Mouse (Mus musculus): Measurements from ENCODE around the gene Gprc5a. TPM values are rescaled to one million over a fixed set of nuclear protein-coding genes. Genes with fewer than 3 reads are reported as not detected.

Gene Gprc5a
- polyA plus RNA-seq, 1 experiment, result 34.2 TPM

DNA sequence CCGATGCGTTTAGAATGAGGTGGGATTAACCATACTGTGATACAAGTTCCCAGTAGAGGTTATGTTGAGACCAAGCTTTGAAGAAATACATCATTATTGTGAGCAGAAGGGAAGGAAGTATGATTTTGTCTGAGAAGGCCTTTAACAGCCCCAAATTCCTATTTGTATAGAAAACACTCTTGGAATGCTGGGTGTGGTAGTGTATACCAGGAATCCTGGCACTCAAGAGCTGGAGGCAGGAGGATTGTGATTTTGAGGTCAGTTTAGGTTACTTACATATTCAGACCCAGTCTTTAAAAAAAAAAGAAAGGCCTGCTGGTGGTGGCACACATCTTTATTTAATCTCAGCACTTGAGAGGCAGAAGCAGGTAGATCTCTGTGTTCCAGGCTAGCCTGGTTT is 4.9 kb downstream of the Gprc5a start:
- Histone ChIP-seq H3K79me2 (ENCODE audit: control insufficient read depth, insufficient read depth) (peaks cover 95% of the 10 kb centered on the region), H3K4me3 (ENCODE audit: insufficient read depth, poor library complexity, severe bottlenecking) (no peak overlapping the region), H3K79me3 (ENCODE audit: low read depth) (peaks cover 63% of the 10 kb centered on the region), H3K27me3 (ENCODE audit: control insufficient read depth, insufficient read depth, insufficient read length) (no peaks in the 10 kb centered on the region), H3K36me3 (ENCODE audit: control insufficient read depth, insufficient read depth) (peaks cover 11% of the 10 kb centered on the region), H3ac (ENCODE audit: control insufficient read depth, insufficient read length, low read depth) (no peak overlapping the region)
- no peak for TF ChIP-seq MYOG (IDR thresholded peaks at IDR 0.05; ENCODE audit: control insufficient read depth, extremely low read depth, insufficient read length)
- TF ChIP-seq USF1 (IDR thresholded peaks at IDR 0.05; ENCODE audit: low read depth), result no peak
- TF ChIP-seq FOSL1 (IDR thresholded peaks at IDR 0.05; ENCODE audit: insufficient read depth, low read length, poor library complexity, severe bottlenecking), result no peak
- no peak for TF ChIP-seq CTCF (IDR thresholded peaks at IDR 0.05; ENCODE audit: control insufficient read depth, insufficient read depth, insufficient read length)
- TF ChIP-seq CEBPB (IDR thresholded peaks at IDR 0.05; ENCODE audit: low read depth), result no peak
- TF ChIP-seq MYOD1 (IDR thresholded peaks at IDR 0.05; ENCODE audit: control insufficient read depth, insufficient read length, low read depth), result no peak
- TF ChIP-seq MAX (IDR thresholded peaks at IDR 0.05), result no peak

GRCm38 (mm10) chr6:135074405-135074947 is 9.0 kb downstream of the Gprc5a start:
- Histone ChIP-seq H3K79me3 (ENCODE audit: low read depth) (peaks cover 54% of the 10 kb centered on the region), H3ac (ENCODE audit: control insufficient read depth, insufficient read length, low read depth) (no peak overlapping the region), H3K79me2 (ENCODE audit: control insufficient read depth, insufficient read depth) (peaks cover 93% of the 10 kb centered on the region), H3K36me3 (ENCODE audit: control insufficient read depth, insufficient read depth) (peaks cover 23% of the 10 kb centered on the region), H3K4me3 (ENCODE audit: insufficient read depth, poor library complexity, severe bottlenecking) (no peak overlapping the region), H3K27me3 (ENCODE audit: control insufficient read depth, insufficient read depth, insufficient read length) (no peaks in the 10 kb centered on the region)
- no peak for TF ChIP-seq USF1 (IDR thresholded peaks at IDR 0.05; ENCODE audit: low read depth)
- no peak for TF ChIP-seq CTCF (IDR thresholded peaks at IDR 0.05; ENCODE audit: control insufficient read depth, insufficient read depth, insufficient read length)
- TF ChIP-seq MYOD1 (IDR thresholded peaks at IDR 0.05; ENCODE audit: control insufficient read depth, insufficient read length, low read depth), result no peak
- TF ChIP-seq MYOG (IDR thresholded peaks at IDR 0.05; ENCODE audit: control insufficient read depth, extremely low read depth, insufficient read length), result no peak
- no peak for TF ChIP-seq MAX (IDR thresholded peaks at IDR 0.05)
- TF ChIP-seq FOSL1 (IDR thresholded peaks at IDR 0.05; ENCODE audit: insufficient read depth, low read length, poor library complexity, severe bottlenecking), result no peak
- no peak for TF ChIP-seq CEBPB (IDR thresholded peaks at IDR 0.05; ENCODE audit: low read depth)

GRCm38 (mm10) chr6:135076202-135076601 is 10.8 kb downstream of the Gprc5a start:
- peaks cover 92% of the 10 kb centered on the region for H3K79me2 ChIP-seq (ENCODE audit: control insufficient read depth, insufficient read depth)
- H3ac ChIP-seq (ENCODE audit: control insufficient read depth, insufficient read length, low read depth), result no peak overlapping the region
- H3K36me3 ChIP-seq (ENCODE audit: control insufficient read depth, insufficient read depth), result peaks cover 36% of the 10 kb centered on the region
- peaks cover 57% of the 10 kb centered on the region for H3K79me3 ChIP-seq (ENCODE audit: low read depth)
- no peak overlapping the region for H3K4me3 ChIP-seq (ENCODE audit: insufficient read depth, poor library complexity, severe bottlenecking)
- H3K27me3 ChIP-seq (ENCODE audit: control insufficient read depth, insufficient read depth, insufficient read length), result no peaks in the 10 kb centered on the region
- TF ChIP-seq MYOD1 (IDR thresholded peaks at IDR 0.05; ENCODE audit: control insufficient read depth, insufficient read length, low read depth), result no peak
- no peak for TF ChIP-seq MYOG (IDR thresholded peaks at IDR 0.05; ENCODE audit: control insufficient read depth, extremely low read depth, insufficient read length)
- no peak for TF ChIP-seq CTCF (IDR thresholded peaks at IDR 0.05; ENCODE audit: control insufficient read depth, insufficient read depth, insufficient read length)
- no peak for TF ChIP-seq FOSL1 (IDR thresholded peaks at IDR 0.05; ENCODE audit: insufficient read depth, low read length, poor library complexity, severe bottlenecking)
- no peak for TF ChIP-seq MAX (IDR thresholded peaks at IDR 0.05)
- no peak for TF ChIP-seq CEBPB (IDR thresholded peaks at IDR 0.05; ENCODE audit: low read depth)
- no peak for TF ChIP-seq USF1 (IDR thresholded peaks at IDR 0.05; ENCODE audit: low read depth)

DNA sequence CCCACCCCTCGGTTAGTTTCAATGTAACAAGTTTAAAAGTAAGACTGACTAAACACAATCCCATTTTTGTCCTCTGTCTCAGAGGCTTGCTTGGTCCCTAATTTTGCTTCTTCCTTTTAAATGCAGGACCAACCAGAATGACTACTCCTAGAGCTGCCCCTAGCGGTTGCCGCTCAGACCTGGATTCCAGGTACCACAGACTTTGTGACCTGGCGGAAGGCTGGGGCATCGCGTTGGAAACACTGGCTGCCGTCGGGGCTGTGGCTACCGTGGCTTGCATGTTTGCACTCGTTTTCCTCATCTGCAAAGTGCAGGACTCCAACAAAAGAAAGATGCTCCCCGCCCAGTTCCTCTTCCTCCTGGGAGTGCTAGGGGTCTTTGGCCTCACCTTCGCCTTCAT is 13.0 kb downstream of the Gprc5a start:
- H3K27me3 ChIP-seq (ENCODE audit: control insufficient read depth, insufficient read depth, insufficient read length), result no peaks in the 10 kb centered on the region
- H3K79me3 ChIP-seq (ENCODE audit: low read depth), result peaks cover 40% of the 10 kb centered on the region
- H3K36me3 ChIP-seq (ENCODE audit: control insufficient read depth, insufficient read depth), result peaks cover 35% of the 10 kb centered on the region
- H3ac ChIP-seq (ENCODE audit: control insufficient read depth, insufficient read length, low read depth), result no peak overlapping the region
- no peak overlapping the region for H3K4me3 ChIP-seq (ENCODE audit: insufficient read depth, poor library complexity, severe bottlenecking)
- no peak for TF ChIP-seq CEBPB (IDR thresholded peaks at IDR 0.05; ENCODE audit: low read depth)
- TF ChIP-seq MYOD1 (IDR thresholded peaks at IDR 0.05; ENCODE audit: control insufficient read depth, insufficient read length, low read depth), result no peak
- no peak for TF ChIP-seq CTCF (IDR thresholded peaks at IDR 0.05; ENCODE audit: control insufficient read depth, insufficient read depth, insufficient read length)
- no peak for TF ChIP-seq USF1 (IDR thresholded peaks at IDR 0.05; ENCODE audit: low read depth)
- H3K79me2 ChIP-seq (ENCODE audit: control insufficient read depth, insufficient read depth), result peaks cover 88% of the 10 kb centered on the region

DNA sequence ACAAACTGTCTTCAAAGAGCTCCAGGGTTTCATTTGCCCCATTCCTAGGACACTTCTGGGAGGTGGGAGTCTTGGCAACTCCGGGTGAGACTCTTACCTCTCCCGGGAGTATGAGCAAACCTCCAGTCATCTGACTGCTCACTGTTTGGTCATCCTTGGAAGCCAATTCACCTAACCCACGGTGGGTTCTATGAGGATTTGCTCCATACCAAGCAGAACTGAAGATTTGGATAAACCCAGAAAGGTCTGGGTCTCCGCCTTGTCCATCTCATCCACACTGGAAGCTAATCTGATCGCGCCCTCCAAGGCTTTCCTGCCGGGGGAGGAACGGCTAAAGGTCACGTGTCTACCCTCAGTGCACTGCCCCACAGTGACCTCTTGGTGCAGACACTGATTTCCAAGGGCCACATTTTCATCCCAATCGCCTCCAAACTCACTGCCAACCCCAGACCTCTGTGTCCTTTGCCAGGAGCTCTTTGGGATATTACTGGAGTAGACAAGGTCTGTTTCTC is 18.6 kb downstream of the Gprc5a start:
- no peaks in the 10 kb centered on the region for H3K27me3 ChIP-seq (ENCODE audit: control insufficient read depth, insufficient read depth, insufficient read length)
- peaks cover 36% of the 10 kb centered on the region for H3K79me2 ChIP-seq (ENCODE audit: control insufficient read depth, insufficient read depth)
- TF ChIP-seq MYOG (IDR thresholded peaks at IDR 0.05; ENCODE audit: control insufficient read depth, extremely low read depth, insufficient read length) (no peak), USF1 (IDR thresholded peaks at IDR 0.05; ENCODE audit: low read depth) (peak; percentile 70)
- H3K36me3 ChIP-seq (ENCODE audit: control insufficient read depth, insufficient read depth), result peaks cover 29% of the 10 kb centered on the region
- peaks cover 10% of the 10 kb centered on the region for H3K79me3 ChIP-seq (ENCODE audit: low read depth)
- H3ac ChIP-seq (ENCODE audit: control insufficient read depth, insufficient read length, low read depth), result no peak overlapping the region
- H3K4me3 ChIP-seq (ENCODE audit: insufficient read depth, poor library complexity, severe bottlenecking), result no peak overlapping the region

DNA sequence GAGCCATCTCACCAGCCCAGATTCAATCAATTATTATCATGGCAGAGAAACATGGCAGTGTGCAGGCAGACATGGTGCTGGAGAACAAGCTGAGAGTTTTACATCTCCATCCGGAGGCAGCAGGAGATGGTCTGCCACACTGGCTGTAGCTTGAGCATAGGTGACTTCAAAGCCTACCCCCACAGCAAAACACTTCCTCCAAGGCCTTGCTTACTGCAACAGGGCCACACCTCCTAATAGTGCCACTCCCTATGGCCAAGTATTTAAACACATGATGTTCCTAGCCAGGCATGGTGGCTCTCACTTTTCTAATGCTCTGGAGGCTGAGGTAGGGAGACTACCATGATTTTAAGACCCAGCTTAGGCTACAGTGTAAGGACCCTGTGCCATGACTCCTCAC is 20.3 kb downstream of the Gprc5a start:
- H3K27me3 ChIP-seq (ENCODE audit: control insufficient read depth, insufficient read depth, insufficient read length), result no peaks in the 10 kb centered on the region
- H3K36me3 ChIP-seq (ENCODE audit: control insufficient read depth, insufficient read depth), result peaks cover 16% of the 10 kb centered on the region
- H3ac ChIP-seq (ENCODE audit: control insufficient read depth, insufficient read length, low read depth), result no peak overlapping the region
- H3K4me3 ChIP-seq (ENCODE audit: insufficient read depth, poor library complexity, severe bottlenecking), result no peak overlapping the region
- H3K79me3 ChIP-seq (ENCODE audit: low read depth), result peaks cover 6% of the 10 kb centered on the region
- H3K79me2 ChIP-seq (ENCODE audit: control insufficient read depth, insufficient read depth), result peaks cover 23% of the 10 kb centered on the region
- TF ChIP-seq MAX (IDR thresholded peaks at IDR 0.05) (no peak), CEBPB (IDR thresholded peaks at IDR 0.05; ENCODE audit: low read depth) (no peak), USF1 (IDR thresholded peaks at IDR 0.05; ENCODE audit: low read depth) (no peak), CTCF (IDR thresholded peaks at IDR 0.05; ENCODE audit: control insufficient read depth, insufficient read depth, insufficient read length) (no peak), MYOG (IDR thresholded peaks at IDR 0.05; ENCODE audit: control insufficient read depth, extremely low read depth, insufficient read length) (no peak), MYOD1 (IDR thresholded peaks at IDR 0.05; ENCODE audit: control insufficient read depth, insufficient read length, low read depth) (no peak), FOSL1 (IDR thresholded peaks at IDR 0.05; ENCODE audit: insufficient read depth, low read length, poor library complexity, severe bottlenecking) (no peak)
